Mouse (Mus musculus): ENCODE data around the gene Fam81a.

- TF ChIP-seq CTCF (IDR thresholded peaks at IDR 0.05; ENCODE audit: low read depth): no peak
- no peak for TF ChIP-seq EP300 (IDR thresholded peaks at IDR 0.05; ENCODE audit: low read depth)
These were observed 3.1 kb upstream of the Fam81a start for GRCm38 (mm10) chr9:70145426-70145825.

Measured in heart, postnatal 0 days (tissue).